Mouse (Mus musculus): ENCODE measurements around the gene Ifit1bl2. TPM values are rescaled to one million over a fixed set of nuclear protein-coding genes. Genes with fewer than 3 reads are reported as not detected.
"Not testable (repeated sequence)": the region's sequence is repeated elsewhere in the genome, so short reads cannot be mapped to it uniquely, and the experiment has no call there.

Ifit1bl2 gene
- polyA plus RNA-seq, 1 experiment from 2014 or later = 0.07 TPM

- H3K4me1 ChIP-seq (replicated peaks); H3K36me3 ChIP-seq (replicated peaks); H3K4me3 ChIP-seq (replicated peaks); H3K9me3 ChIP-seq (replicated peaks); H3K27me3 ChIP-seq; H3K27ac ChIP-seq (replicated peaks); ATAC-seq (ENCODE audit: insufficient read depth); H3K4me2 ChIP-seq; H3K9ac ChIP-seq: not testable (repeated sequence)
- WGBS (ENCODE audit: insufficient replicate concordance) = 44% methylated on average over 3 of the region's 3 CpGs
These were observed 30.4 kb downstream of the Ifit1bl2 start for GRCm38 (mm10) chr19:34610118-34610517.

GRCm38 (mm10) chr19:34607237-34608051 is 33.1 kb downstream of the Ifit1bl2 start, which contains the start of gene Ifit3b:
Gene Ifit3b, plus strand, starts transcription at chr19:34607970.
- 22% methylated on average over 4 of the region's 4 CpGs for WGBS (ENCODE audit: insufficient replicate concordance)
- peak; percentile 58 for ATAC-seq (ENCODE audit: insufficient read depth)
- not testable (repeated sequence) for H3K4me3 ChIP-seq (replicated peaks); H3K4me1 ChIP-seq (replicated peaks); H3K9ac ChIP-seq; H3K4me2 ChIP-seq; H3K27ac ChIP-seq (replicated peaks); H3K36me3 ChIP-seq (replicated peaks); H3K27me3 ChIP-seq; H3K9me3 ChIP-seq (replicated peaks)

GRCm38 (mm10) chr19:34605472-34605871 is 35.1 kb downstream of the Ifit1bl2 start:
- Histone ChIP-seq H3K4me1 (replicated peaks) (no peaks in the 10 kb centered on the region), H3K36me3 (replicated peaks) (no peaks in the 10 kb centered on the region), H3K27ac (replicated peaks) (no peak overlapping the region), H3K9ac (no peak overlapping the region), H3K4me3 (replicated peaks) (no peak overlapping the region), H3K27me3 (no peaks in the 10 kb centered on the region), H3K4me2 (no peak overlapping the region), H3K9me3 (replicated peaks) (no peaks in the 10 kb centered on the region)
- ATAC-seq (ENCODE audit: insufficient read depth) = no peak
- 57% methylated on average over 3 of the region's 3 CpGs for WGBS (ENCODE audit: insufficient replicate concordance)

- H3K36me3 ChIP-seq (replicated peaks); H3K9me3 ChIP-seq (replicated peaks); H3K27ac ChIP-seq (replicated peaks); H3K27me3 ChIP-seq; H3K4me3 ChIP-seq (replicated peaks); H3K9ac ChIP-seq; ATAC-seq (ENCODE audit: insufficient read depth); H3K4me2 ChIP-seq; H3K4me1 ChIP-seq (replicated peaks): not testable (repeated sequence)
- 41% methylated on average over 1 of the region's 1 CpGs for WGBS (ENCODE audit: insufficient replicate concordance)
These were observed 38.7 kb downstream of the Ifit1bl2 start, which contains the start of gene Ifit1bl1 for GRCm38 (mm10) chr19:34601888-34602287. Gene Ifit1bl1, minus strand, starts transcription at chr19:34601956.

GRCm38 (mm10) chr19:34599250-34599649 is 41.3 kb downstream of the Ifit1bl2 start:
- not testable (repeated sequence) for H3K9me3 ChIP-seq (replicated peaks); ATAC-seq (ENCODE audit: insufficient read depth); H3K27me3 ChIP-seq; H3K36me3 ChIP-seq (replicated peaks); H3K27ac ChIP-seq (replicated peaks); H3K4me2 ChIP-seq; H3K4me1 ChIP-seq (replicated peaks); H3K4me3 ChIP-seq (replicated peaks); H3K9ac ChIP-seq

- 58% methylated on average over 2 of the region's 2 CpGs for WGBS (ENCODE audit: insufficient replicate concordance)
- Histone ChIP-seq H3K9ac (no peak overlapping the region), H3K4me2 (no peak overlapping the region), H3K27me3 (no peaks in the 10 kb centered on the region), H3K27ac (replicated peaks) (no peak overlapping the region), H3K4me3 (replicated peaks) (no peak overlapping the region), H3K9me3 (replicated peaks) (no peaks in the 10 kb centered on the region), H3K4me1 (replicated peaks) (no peaks in the 10 kb centered on the region), H3K36me3 (replicated peaks) (no peaks in the 10 kb centered on the region)
- no peak for ATAC-seq (ENCODE audit: insufficient read depth)
These were observed 42.2 kb downstream of the Ifit1bl2 start for GRCm38 (mm10) chr19:34598341-34598740.

GRCm38 (mm10) chr19:34596811-34597210 is 43.7 kb downstream of the Ifit1bl2 start:
- Histone ChIP-seq H3K4me3 (replicated peaks) (no peak overlapping the region), H3K4me1 (replicated peaks) (no peaks in the 10 kb centered on the region), H3K27me3 (no peaks in the 10 kb centered on the region), H3K4me2 (no peak overlapping the region), H3K27ac (replicated peaks) (no peak overlapping the region), H3K36me3 (replicated peaks) (no peaks in the 10 kb centered on the region), H3K9me3 (replicated peaks) (no peaks in the 10 kb centered on the region), H3K9ac (no peak overlapping the region)
- no peak for ATAC-seq (ENCODE audit: insufficient read depth)

- H3K4me3 ChIP-seq (replicated peaks); ATAC-seq (ENCODE audit: insufficient read depth); H3K27ac ChIP-seq (replicated peaks); H3K36me3 ChIP-seq (replicated peaks); H3K9ac ChIP-seq; H3K4me2 ChIP-seq; H3K27me3 ChIP-seq; H3K4me1 ChIP-seq (replicated peaks); H3K9me3 ChIP-seq (replicated peaks): not testable (repeated sequence)
- WGBS (ENCODE audit: insufficient replicate concordance) = 58% methylated on average over 3 of the region's 3 CpGs
These were observed 46.0 kb downstream of the Ifit1bl2 start for GRCm38 (mm10) chr19:34594523-34594922.

- Histone ChIP-seq H3K9me3 (replicated peaks) (no peaks in the 10 kb centered on the region), H3K27ac (replicated peaks) (no peak overlapping the region), H3K4me3 (replicated peaks) (no peak overlapping the region), H3K27me3 (no peaks in the 10 kb centered on the region), H3K9ac (no peak overlapping the region), H3K4me1 (replicated peaks) (no peaks in the 10 kb centered on the region), H3K36me3 (replicated peaks) (no peaks in the 10 kb centered on the region), H3K4me2 (no peak overlapping the region)
- no peak for ATAC-seq (ENCODE audit: insufficient read depth)
- 53% methylated on average over 2 of the region's 2 CpGs for WGBS (ENCODE audit: insufficient replicate concordance)
These were observed 47.1 kb downstream of the Ifit1bl2 start for GRCm38 (mm10) chr19:34593456-34593855.

GRCm38 (mm10) chr19:34588959-34589358 is 51.6 kb downstream of the Ifit1bl2 start:
- ATAC-seq (ENCODE audit: insufficient read depth) = no peak
- no peaks in the 10 kb centered on the region for H3K9me3 ChIP-seq (replicated peaks)
- no peaks in the 10 kb centered on the region for H3K36me3 ChIP-seq (replicated peaks)

GRCm38 (mm10) chr19:34587898-34588692 is 52.4 kb downstream of the Ifit1bl2 start:
- H3K27ac ChIP-seq (replicated peaks) = not testable (repeated sequence)
- peak; percentile 29; the same call in 1 of the 2 replicates for ATAC-seq (ENCODE audit: insufficient read depth)

More at GRCm38 (mm10) chr19:34588959-34589358, 51.6 kb downstream of the Ifit1bl2 start:
- Histone ChIP-seq H3K4me3 (replicated peaks) (no peak overlapping the region), H3K27ac (replicated peaks) (no peak overlapping the region), H3K27me3 (no peaks in the 10 kb centered on the region), H3K4me2 (no peak overlapping the region), H3K4me1 (replicated peaks) (no peaks in the 10 kb centered on the region), H3K9ac (no peak overlapping the region)

More at GRCm38 (mm10) chr19:34587898-34588692, 52.4 kb downstream of the Ifit1bl2 start:
- not testable (repeated sequence) for H3K9me3 ChIP-seq (replicated peaks); H3K4me2 ChIP-seq; H3K4me3 ChIP-seq (replicated peaks); H3K4me1 ChIP-seq (replicated peaks); H3K9ac ChIP-seq; H3K36me3 ChIP-seq (replicated peaks); H3K27me3 ChIP-seq
- WGBS (ENCODE audit: insufficient replicate concordance) = 51% methylated on average over 7 of the region's 12 CpGs
